Mouse (Mus musculus) hindlimb bud, embryonic 11.5 days (tissue): ENCODE measurements around the gene Thada.

Experiments
- DNase-seq: peaks from one replicate; pipeline ENCODE4 v3.0.0-alpha.2; 2012; ENCODE audit warnings: low read depth, low spot score; ENCODE audit errors: extremely low spot score

Gene Thada

DNA sequence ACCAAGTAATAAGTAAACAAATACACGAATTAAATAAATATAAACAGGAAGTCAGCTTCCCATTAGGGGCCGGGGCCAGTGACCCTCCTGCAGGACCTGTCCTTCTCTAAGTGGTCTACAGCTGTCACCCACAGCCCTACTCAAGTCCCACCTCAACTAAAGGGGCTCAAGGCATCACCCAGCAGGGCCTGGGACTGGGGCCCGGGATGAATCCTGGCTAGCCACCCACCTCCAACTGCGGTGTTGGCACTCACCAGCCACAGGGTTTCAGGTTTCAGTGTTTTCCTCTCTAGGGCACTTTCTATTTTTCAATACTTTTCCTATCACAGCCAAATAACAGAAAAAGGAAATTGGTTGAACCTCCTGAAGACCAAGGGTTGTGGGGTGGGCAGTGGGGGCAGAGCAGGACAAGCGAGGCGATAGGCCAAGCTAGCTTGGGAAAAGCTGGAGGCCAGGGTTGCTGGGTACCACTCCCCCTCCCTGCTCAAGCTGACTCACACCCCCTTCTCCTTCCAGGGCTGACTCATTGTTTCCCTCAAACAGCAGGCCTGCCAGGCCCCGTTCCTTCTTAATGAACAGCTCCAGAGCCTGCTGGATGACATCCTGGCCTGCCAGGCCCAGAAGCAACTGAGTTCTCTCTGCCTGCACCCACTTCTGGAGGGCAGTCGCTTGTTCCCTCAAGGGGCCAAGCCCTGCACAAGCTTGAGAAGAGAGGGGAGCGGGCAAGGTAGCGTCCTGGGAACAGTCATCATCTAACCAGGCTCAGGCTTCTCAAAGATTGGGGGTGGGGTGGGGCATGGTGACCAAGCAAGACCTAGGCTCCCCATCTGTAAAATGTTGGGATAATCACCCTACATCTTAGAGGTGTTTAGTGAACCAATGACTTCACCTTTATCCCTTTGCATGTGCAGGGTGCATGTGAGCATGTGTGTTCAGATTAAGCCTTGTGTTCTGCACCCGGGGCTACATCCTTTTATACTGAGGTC, 317.2 kb downstream of the Thada start:
- no peak for DNase-seq

DNA sequence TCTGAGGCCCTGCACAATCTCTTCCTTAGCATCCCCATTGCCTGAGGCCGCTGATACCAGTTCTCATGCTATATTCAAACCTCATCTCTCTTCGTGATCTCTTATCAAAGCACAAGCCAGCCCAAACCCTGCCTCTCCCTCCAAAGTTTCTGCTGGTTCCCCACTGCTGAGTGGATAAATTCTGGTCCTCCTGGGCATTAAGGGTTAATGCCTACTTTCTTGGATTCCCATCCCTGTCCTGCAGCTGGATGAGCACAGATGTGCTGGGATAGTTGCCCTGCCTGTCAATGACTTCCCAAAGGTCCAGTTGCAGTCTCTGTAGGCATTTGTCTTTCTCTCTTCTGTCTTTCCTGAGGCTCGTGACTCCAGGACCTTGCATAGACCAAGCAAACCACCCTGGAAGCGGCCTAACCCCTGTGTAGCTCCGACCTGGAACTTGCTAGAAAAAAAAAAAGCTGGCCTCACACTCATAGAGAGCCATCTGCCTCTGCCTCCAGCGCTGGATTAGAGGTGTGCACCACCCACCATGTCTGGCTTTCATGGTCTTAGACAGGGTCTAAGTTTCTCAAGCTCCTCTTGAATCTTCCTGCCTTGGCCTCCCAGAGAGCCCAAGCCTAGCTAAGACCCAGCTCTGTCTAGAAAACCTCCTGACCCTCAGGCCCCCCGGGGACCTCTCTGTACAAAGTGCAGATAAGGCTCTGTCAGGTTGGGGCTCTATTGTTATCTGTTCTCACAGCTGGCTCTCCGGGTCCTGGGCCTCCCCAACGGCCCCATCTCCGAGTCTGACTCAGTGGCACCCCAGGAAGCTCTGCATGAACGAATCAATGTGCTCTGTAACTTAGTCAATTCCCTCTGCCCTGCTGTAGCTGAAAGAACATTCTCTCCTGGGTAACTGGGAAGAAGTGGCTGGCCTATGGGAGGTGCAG, 318.6 kb downstream of the Thada start:
- no peak for DNase-seq

DNA sequence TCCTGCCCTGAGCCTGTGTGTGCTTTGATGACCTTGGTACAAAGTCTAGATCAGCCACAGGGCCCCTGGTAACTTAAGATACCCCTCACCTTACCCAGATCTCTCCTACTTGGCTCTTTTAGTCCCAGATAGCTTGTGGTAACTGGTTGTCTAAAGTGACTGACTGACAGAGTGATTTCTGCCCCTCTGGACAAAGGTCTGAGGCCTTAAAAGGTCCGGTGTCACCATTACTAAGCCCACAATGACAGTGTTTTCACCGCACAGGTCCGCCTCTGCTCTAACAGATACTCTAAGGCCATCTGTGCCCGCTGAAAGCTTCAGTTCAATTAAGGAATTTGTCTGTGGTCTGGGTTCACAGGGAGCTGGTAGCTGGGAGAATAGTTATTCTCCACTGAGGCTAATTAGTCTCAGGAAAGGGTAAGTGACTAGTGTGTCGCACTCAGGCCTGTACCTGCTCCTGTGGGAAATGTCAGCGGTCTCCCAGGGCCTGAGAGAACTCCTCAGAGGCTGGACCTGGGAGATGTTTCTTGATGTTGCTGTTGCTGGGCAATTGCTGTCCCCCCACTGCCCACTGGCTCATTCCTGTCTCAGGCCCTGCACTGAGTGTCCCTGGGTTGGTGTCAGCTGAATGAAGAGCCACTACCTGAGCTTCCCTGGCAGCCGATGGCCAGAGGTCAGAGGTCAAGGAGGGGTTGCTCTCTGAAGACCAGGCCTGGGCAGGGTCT, 319.4 kb downstream of the Thada start:
- DNase-seq = no peak

DNA sequence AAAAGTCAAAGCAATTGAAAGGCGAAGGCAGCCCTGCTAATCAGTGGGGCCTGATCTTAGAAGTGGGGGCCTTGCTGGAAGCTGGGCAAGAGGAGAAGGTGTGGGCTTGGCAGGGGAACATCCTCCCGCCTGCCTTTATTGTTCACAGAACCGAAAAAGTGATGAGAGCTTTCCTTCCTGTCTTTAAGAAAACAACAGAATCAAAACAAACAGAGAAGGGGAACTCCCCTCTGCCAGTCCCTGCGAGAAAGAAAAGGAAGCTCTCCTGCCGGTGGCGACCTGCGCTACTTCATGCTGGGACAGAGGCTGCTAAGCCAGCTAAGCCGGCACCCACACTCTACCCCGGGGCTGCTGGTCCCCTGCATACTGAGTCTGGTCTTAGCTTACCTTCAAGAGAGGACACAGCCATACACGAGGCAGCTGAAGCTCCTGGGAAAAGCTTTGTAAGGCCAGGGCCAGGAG, 320.1 kb downstream of the Thada start:
- DNase-seq = no peak

DNA sequence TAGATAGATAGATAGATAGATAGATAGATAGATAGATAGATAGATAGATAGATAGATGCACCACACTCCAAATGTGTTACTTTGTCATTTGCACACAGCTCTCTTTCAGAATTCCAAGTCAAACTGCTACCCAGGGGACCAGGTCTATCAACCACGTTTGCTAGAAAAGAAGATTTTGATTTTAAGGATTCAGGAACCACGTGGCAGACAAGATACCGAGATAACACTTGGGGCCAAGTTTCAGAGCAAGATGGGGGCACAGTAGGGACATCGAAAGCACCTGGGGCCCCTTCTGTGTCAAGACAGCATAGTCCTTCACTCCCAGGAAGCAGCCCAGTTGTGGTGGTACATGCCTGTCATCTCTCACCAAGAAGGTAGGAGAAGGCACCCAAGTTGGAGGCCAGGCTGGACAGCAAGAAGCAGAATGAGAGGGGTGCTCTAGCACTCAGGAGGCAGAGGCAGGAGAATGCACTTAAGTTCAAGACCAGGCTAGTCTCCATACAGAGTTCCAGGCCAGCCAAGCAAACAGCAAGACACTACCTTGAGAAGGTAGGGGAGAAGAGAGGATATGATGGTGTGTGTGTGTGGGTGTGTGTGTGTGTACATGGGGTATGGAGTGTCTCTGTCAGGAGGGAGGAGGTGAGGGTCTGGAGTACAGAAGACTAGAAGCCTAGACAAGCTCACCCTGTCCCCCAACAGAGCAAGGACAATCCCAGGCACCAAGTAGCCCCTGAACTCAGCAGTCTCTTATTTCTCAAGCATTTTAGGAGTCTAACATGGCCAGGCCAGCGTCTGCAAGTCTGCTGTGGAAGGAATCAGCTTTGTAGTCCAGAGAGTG, 321.0 kb downstream of the Thada start:
- no peak for DNase-seq

DNA sequence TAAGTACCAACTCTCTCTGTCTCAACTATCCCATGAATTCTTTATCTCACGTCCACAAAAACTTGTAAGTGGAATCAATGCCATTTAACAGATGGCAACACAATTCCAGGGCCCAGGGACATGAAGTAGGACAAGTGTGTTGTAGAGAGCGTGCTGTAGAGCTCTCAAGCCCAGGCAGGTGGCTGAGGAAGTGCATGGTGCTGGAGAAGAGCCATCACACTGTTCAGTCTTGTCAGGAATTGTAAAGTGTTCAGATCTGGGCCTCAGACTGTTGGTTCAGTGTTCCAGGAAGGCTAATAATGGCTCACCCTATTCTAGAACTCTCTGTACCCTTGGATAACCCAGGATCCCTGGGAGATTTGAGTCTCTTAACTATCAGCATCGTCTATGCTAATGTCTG, 321.9 kb downstream of the Thada start:
- no peak for DNase-seq

DNA sequence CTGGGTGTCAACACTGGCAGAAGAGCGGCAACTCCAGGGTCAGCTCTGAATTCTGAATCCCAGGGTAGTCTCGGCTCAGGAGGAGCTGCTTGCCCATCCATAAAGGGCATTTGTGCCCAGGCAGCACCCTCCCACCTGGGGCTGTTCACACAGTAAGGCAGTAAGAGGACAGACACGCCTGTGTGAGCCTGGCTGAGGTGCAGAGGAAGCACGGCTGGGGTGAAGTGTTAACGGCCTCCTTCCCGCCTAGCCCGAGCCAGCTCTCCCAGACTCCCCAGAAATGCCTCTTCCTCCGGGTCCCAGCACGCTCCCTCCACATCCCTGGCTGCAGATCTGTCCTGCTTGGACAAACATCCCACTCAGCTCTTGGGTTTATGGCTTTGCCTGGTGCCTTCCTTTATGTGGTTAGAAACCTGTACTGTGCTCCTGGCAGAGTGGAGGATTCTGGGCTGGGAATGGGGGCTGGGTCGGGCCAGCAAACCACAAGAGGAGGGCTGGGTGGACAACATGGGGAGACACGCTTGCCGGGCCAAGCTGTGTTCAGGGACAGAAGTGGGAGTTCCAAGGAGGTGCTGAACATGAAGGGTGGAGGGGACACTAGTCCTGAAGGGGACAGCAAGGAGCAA, 322.7 kb downstream of the Thada start:
- DNase-seq = no peak

DNA sequence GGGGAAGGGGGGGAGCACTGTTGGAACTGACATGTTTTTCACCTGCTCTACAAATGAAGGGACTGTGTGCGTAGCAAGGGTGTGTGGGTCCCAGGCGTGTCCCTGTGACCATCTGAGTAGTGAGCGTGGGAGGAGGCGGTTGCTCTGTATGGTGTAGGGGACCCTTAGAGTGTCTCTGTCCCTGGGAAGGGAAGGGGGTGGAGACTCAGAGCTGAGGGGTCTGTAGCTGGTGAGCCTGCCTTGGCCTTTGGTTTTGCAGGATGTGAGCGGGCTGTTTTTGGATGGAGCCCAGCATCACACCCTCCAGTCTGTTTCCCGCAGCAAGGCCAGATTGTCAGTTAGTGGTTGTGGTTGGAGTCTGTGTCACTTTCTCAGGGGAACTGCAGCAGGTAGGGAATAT, 324.3 kb downstream of the Thada start:
- DNase-seq = no peak

DNA sequence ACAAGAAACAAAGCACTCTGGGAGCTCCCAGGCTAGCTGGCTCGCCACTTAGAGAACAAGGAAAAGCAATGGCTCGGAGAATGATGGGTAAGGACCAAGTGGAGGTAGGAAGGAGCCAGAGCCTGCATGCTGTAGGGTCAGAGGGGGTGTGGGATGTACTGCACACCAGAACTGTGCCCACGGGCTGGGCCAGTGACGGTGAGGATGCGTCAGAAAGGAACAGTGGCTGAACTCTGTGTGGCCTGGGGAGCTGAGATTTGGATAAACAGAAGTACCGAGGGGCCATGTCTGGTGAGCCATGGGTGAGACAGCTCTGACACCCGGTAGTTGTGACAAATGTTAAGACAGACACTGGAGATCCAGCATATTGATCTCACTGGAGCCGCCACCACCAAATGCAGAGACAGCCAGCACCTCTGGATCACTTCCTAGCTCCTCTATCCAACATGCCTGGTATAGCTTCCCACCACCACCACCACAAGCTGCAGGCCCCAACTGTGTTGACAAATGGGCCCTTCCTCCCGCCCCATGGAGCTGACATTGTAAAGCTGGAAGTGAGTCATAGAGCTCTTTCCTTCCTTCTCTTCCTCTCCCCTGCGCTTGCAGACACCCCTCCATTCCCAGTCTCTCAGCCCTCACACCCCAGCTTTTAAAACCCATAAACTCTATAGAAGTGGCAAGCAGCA, 325.0 kb downstream of the Thada start:
- no peak for DNase-seq
